Mouse (Mus musculus) spleen, postnatal 36 days (tissue): ENCODE measurements around the gene Spata31d1d.
"Not testable (repeated sequence)": the region's sequence is repeated elsewhere in the genome, so short reads cannot be mapped to it uniquely, and the experiment has no call there.

ENCODE experiments used
- DNase-seq, 2 experiments: peaks; one replicate each; pipeline ENCODE4 v3.0.0; 2022; ENCODE audit warnings: low spot score in 2 of 2, mixed read lengths in 1 of 2

Spata31d1d gene

DNA sequence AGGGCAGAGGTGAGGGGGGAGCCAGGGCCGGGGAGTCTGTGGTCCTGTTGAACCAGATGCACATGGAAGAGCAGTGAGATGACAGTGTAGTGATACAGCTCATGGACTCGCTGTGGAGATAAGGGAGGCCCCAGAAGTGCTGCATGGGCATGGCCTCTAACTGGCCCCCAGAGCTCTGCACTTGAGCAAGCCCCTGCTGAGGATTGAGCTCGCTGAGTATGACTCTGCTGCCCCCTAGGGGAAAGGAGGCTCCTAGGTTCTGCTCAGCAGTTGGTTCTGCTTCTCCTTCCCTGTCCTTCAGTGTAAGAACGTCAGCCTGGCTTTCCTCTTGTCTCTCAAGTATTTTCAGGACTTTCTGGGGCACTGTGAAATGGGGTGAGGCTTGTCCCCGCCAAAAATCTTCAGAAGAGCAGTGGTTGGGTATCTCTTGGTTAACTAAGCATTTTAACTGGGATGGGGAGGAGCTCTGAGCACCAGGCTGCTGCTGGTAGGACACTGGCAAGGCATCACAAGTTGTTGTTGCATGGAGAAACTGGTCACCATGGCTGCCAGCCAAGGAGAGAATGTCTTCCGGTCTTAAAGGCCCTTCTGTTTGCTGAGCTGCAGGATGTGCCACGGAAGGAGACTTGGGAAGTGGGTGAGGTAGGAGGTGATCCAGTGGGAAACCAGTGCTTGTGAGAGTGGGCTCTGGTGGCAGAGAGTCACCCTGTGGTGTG is 3.0 kb downstream of the Spata31d1d start:
- peak; percentile 73 to 76 for DNase-seq

DNA sequence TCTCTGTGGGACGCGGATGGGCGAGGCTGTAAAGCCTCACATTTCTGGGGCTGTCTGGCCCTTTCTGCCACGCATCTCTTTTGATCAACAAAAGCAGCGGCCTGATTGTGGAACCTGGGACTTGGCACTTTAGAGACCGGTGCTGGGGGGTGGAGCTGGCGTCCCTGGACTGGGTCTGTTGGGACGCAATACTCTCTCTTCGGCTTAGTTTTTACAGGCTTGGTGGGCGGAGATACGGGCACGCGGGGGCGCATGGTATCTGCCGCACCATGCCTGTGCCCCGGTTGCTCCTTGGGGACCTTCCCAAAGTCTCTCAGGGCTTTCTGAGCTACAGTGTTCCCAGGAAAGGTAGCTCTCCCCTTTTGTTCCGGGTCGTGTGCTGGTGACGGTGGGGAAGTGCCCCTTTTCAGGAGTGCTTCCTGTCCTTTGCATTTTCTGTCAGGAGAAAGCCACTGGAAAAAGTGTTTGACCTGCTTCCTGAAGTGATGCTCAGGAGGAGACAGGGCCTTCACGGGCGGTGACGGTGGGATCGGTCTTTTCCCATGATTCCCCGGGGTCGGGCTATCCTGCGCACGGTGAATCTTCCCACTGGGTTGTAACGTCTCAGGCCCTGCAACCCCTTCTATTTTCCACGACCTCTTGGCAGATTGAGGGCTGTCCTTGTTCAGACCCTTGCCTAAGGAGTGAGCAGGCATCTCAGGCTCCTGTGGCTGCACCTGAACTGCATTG is 5.2 kb downstream of the Spata31d1d start:
- no peak for DNase-seq

DNA sequence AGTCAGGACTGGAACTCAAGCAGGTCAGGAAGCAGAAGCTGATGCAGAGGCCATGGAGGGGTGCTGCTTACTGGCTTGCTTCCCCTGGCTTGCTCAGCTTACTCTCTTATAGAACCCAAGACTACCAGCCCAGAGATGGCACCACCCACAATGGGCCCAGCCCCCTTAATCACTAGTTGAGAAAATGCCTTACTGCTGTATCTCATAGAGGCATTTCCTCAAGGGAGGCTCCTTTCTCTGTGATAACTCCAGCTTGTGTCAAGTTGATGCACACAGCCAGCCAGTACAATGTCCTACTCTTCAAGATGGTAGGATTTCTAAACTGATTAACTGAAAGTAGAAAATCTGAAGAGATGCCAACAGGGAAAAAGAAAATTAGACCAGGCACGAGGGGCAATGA is 9.5 kb downstream of the Spata31d1d start:
- not testable (repeated sequence) for DNase-seq

DNA sequence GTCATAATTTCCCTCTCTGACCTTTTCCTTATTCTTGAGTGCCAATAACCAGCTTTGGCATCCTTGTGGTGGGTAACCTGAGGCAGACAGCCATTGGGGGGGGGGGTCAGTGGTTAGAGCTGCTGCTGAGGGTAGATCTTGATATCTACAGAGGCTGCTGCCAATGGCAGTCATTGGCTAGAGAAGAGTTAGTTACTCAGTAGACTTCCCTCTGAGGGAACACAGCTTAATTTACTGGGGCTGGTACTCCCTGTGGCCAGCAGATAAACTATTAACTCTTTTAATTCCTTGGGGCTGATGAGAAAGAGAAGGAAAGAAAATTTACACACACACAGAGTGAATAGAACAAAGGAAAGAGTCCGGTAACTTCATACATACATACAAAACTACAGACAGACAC is 12.1 kb downstream of the Spata31d1d start:
- no peak for DNase-seq

DNA sequence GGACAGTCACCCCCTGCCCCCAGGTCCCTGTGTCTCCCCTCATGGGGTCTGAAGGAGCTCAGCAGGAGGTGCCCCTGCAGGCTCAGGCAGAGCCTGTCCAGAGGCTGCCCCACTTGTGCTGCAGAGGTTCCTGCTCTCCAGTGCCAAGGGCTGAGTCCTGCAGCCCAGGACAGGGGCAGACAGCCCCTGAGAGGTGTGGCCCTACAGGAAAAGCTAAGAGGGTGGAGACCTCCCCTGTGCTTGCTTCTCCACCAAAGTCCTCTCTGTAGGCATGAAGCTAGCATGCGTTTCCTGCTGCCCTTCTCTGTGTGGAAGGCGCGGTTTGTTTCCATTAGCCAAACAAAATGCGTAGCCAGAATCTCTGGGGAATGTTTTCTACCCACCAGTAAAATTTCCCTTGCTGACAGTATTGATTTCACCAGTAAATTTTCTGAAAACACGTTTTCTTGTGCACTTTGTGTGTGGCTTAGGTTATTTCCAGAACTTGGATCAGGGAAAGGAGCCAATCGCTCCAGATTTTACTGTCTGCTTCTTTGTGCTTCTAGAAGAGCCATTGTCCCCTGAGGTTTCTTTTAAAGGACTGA is 12.6 kb downstream of the Spata31d1d start:
- DNase-seq, result not testable (repeated sequence)

DNA sequence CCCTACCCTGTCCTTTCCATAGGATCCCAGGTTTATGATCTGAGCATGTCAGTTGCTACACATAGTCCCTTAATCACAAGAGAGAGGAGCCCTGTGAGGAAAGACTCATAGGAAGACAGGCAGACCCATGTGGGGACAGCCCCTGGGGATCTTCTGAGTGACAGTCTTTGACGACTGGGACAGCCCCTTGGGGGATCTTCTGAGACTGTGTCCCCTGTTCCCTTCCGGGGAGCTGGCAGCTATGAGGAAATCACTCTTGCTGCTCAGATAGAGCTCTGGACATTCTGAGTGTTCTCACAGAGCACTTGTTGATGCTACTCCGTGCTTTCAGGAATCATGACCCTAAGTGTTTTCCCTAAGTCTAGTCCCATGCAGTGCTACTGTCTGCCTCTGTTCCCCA is 17.8 kb downstream of the Spata31d1d start:
- peak; percentile 26 to 29 for DNase-seq

DNA sequence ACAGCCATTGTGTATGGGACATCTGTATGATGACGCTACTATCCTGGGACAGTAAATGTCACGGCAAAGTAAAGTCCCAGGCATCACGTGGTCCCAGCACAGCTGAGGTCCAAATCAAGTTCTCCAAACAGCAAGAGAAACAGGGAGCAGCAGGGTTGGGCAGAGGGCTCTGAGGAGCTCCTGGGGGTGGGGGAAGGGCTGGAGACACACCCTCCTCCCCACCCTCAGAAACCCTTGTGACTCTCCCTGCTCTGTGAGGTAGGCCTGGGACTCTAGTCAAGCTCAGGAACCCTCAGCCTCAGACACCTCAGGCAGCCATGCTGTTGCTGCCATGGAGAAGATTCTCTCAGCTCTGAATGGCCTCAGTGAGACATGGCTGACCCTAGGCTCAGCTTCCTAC is 19.6 kb downstream of the Spata31d1d start, which contains the start of gene Spata31d1b:
TSS of gene Spata31d1b (plus strand) at position 301 of the 400 bp plus-strand sequence.
- not testable (repeated sequence) for DNase-seq

DNA sequence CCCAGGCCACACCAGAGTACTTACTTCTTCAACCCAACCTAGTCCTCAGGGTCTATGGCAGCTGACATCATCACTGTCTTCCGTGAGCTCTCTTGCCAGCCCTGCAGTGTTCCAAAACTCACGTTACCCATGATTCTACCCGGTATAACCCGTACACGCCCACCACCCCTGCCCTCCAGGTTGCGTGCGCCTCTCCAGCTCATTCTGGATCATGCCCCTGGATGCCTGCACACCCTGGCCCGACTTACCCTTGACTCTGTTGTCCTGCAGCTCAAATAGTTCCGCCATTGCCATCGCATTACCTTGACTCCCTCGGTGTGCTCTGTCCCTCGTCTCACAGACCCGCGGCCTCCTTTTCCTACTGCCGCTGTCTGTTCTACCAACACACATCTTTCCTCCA is 21.3 kb downstream of the Spata31d1d start, which contains the start of gene Spata31d1a:
TSS of gene Spata31d1a (minus strand) at position 101 of the 400 bp plus-strand sequence.
- DNase-seq, result no peak

DNA sequence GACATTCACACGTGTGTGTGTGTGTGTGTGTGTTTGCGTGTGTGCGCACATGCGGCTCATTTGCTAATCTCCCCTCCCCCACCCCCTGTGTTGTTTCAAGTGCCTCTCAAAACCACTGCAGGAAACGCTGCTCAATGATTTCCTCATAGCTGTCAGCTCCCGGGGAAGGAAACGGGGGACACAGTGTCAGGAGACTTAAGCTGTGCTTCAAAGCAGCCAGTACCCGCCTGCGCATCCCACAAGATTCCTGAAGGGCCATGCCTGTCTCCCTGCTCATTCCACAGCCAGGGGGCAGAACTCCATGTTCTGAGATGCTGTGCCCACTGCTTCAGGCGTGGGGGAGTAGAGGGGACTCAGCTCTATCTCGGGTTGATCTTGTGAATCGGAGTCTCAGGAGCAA is 27.0 kb downstream of the Spata31d1d start:
- peak in 1 of 2 experiments; percentile 20 for DNase-seq

DNA sequence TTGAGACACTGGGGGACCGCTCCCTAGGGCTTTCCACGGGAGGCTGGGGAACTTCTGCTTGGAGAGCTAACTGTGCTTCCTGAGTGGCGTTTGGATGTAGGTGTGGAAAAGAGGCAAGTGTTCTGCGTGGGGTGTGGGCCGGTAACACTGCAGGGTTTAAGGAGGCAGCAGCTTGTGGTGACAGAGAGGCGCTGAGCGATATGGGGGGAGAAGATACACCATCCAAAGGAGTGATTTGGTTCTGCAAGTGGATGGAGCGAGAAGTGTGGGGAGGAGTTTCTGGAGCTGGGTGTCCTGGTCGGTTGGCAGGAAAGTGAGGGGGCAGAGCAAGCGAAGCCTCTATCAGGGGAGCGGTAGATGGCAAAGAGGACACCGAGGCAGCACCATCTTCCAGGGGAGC is 28.0 kb downstream of the Spata31d1d start:
- DNase-seq, result no peak

DNA sequence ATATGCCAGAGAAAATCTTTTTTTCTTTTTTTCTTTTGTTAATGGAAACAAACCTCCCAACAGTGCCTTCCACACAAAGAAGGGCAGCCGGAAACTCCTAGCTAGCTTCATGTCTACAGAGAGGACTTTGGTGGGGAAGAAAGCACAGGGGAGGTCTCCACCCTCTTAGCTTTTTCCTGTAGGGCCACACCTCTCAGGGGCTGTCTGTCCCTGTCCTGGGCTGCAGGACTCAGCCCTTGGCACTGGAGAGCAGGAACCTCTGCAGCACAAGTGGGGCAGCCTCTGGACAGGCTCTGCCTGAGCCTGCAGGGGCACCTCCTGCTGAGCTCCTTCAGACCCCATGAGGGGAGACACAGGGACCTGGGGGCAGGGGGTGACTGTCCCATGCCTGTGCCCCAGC is 31.4 kb downstream of the Spata31d1d start:
- DNase-seq, result not testable (repeated sequence)

DNA sequence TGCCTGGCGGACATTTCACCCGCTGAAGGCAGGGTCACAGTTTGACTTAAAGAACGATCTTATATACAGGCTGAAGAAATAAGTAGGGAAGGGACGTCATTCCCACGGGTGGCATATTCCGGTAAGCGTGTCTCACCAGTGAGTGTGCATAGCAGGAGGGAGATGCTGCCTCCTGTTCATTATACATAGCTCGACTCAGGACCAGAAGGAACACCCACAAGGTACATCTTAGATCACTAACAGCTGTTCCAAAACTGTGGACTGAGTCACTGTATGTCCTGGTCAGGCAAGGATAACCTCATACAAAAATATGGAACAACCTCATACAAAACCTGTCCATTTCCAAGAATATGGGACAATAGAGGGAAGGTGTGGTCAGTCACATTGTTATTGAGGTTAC is 32.4 kb downstream of the Spata31d1d start:
- DNase-seq, result no peak

DNA sequence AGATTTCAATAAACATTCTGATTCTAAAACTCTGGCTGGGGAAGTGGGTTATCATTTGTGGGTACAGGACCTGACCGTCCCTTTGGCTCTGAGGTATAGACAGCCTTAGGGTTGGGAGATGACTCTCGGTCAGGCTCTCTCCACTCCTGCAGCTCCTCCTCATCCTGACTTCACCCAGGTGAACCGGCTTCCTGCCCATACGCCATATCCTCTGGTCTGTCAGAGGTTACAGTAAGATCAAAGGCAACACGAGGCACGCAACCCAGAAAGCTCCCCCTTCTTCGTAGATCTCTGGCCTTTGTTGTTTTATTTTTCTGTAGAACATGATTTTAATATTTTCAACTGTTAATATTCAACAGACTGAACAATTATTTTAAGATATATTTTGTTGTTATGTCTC is 35.8 kb downstream of the Spata31d1d start:
- DNase-seq, result no peak

DNA sequence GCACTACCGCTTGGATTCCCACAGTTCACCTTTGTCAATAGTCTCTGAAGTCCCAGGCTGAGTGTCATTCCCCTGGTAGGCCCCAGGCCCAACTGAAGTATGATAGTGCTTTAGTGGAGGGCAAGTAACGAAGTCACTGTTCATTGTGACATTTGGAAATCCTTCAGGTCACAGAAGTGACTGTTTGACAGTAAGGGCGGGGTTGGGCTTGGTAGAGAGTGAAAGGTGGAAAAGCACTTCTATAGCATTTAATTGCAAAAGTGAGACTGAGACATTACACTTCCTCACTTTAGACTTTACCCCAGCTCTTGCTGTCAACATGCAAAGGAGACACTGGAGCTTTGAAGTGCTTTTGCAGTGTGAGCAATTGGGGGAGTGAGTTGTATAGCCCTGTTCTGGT is 37.5 kb downstream of the Spata31d1d start, which contains the start of gene 4921517D22Rik:
TSS of gene 4921517D22Rik (minus strand) at position 101 of the 400 bp plus-strand sequence.
- DNase-seq, result no peak

DNA sequence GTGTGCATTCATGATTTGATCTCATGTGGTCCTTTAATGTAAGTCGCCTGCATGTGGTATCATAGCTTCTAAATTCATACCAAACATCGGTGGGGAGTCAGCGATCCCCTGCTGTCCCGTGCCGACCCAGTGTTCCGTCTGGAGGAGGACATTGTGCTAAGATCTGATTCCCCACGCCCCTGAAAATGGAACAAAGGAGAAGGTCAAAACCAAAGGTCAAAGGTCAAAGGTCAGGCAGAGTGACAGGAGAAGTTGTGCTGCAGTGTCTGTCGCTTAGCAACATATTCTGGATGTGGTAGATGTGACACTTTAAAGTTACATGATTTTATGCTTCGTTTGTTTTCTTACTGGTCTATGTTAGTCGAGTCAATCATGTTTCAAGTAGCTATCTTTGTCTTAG is 40.1 kb downstream of the Spata31d1d start:
- DNase-seq, result no peak

DNA sequence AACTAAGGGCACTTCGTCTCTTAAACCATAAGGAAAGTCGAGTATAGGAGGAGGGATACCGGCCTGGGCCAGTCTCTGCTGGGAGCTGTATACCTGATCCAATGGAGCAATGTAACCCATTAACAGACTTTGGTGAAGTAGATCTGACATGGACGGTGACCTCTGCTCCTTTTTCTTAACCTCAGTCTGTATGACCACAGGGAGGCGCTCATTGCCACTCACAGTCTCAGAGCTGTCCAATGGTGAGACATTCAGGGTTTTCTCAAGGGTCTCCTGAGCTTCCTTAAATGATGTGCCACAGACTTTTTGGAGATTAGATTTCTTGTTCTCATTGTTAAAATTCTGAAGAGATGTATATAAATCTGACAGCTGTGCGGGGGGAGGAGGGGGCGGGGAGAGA is 41.0 kb downstream of the Spata31d1d start:
- no peak for DNase-seq

DNA sequence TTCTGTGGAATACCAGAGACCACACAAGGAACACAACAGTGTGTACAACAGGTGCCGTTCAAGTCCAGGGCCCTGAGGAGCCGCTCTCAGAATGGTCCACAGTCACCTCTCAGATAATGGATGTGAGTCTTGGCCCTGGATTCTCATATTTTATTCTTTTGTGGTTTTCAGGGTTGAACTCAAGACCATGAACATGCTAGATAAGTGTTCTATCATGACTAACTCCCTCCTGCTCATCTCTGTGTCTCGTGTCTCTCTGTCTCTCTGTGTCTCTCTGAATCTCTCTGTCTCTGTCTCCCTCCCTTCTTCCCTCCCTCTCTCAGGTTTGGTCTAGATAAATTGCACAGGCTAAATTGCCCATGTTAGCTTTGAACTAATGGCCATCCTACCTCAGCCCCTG is 41.7 kb downstream of the Spata31d1d start:
- DNase-seq, result no peak

DNA sequence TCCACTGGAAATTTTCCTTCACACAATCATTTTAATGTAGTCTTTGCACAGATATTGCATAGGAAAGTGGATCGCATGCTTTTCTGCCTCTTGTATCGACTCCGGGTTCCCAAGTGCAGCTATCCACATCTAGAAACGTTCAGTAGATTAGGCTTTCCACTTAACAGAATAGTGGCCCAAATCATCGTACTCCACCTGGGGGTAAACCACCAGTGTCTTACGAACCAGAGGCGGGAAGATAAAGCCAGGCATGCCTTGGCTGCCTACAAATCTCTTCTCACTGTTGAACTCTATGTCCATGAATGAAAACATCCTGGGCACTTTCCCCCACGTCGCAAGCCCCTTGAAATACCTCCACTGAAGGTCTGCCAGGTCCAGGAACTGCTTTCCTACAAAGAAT is 42.2 kb downstream of the Spata31d1d start:
- no peak for DNase-seq

DNA sequence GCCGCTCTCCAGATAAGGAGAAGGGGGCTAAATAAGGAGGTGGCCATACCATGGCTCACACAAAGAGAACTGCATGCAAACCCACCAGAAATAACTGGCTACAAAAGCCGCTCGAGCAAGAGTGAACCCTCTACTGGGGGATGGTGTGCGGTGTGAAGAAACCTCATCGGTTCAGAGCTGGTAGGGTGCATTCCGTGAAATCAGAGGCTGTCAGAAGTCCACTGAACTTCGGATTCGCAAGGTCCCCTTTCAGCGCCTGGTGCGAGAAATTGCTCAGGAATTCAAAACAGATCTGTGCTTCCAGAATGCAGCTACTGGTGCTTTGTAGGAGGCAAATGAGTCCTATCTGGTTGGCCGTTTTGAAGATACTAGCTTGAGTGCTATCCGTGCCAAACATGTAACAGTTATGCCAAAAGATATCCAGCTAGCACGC is 43.2 kb downstream of the Spata31d1d start:
- DNase-seq, result no peak

DNA sequence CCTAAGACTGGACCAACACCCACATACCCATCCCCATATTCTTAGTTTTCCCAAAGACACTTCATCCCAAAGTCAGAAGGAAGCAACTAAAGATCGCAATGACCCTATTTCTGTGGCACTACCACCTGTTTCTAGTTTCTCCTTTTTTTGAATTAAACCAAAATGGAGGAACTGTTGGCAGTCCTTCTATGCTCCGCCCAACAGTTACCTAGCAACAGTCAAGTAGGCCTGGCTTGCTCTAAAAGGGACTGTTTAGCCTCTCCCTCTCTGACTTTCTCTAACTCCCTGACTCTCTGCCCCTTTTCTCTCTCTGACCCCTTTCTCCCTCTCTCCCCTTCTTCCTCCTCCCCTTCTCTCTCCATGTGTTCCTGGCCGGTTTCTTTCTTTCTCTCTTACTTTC is 46.3 kb downstream of the Spata31d1d start:
- no peak for DNase-seq

DNA sequence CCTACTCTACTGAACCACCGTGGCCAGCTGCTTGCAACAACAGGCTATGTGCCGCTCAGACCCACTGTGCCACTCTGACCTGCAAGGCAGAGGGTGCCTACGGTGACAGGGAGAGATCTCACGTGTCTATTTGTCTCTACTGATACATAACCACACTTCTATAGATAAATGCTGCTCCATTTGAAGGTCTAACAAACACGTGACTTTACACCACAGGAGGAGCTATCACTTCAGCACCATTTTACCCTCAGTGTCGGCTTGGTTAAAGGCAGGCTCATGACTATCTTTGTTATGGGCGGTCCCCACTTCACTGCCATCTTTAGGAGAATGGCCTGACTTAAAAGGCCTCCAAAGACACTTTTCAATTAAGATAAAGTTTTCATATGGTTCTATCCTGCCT is 48.9 kb downstream of the Spata31d1d start:
- DNase-seq, result no peak

DNA sequence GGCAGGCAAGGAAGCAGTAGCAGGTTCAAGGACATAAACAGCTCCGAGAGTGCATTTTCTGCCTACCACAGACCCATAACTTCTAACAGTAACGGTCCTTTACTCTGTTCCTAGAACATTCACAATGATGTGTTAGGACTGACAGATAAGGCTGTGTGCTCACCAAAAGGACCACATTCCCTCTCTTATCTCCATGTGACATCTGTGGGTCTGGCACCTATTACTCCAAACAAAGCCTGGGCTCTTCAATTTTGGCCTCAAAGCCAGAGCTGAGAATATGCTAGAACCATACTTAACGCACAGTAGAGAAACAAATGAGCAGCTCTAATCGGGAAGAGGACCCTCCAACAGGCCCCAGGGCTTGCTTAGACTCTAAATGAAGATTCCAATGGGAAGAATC is 51.6 kb downstream of the Spata31d1d start:
- no peak for DNase-seq

DNA sequence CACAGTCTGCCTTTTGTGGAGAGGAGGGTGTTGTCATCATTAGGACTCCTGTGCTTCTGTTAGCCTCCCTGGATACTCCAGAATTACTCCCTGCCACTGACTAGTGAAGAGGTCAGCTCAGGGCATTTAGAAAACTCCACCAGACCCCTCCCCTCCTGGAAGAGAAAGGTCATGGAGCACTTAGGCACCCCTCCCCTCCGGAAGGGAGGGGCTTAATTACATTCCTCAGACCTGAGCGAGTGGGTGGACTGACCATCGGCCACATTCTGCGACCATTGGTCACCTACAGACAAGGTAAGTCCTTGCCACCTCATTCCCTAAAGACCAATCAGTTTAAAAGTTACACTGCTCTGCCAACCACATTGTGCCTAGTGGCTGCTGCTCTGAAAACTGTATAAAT is 52.2 kb downstream of the Spata31d1d start:
- DNase-seq, result no peak
